Mouse (Mus musculus) hindbrain, embryonic 15.5 days (tissue): ENCODE data around the gene Frmd4b. TPM values are rescaled to one million over a fixed set of nuclear protein-coding genes. Genes with fewer than 3 reads are reported as not detected.
"Not testable (repeated sequence)": the region's sequence is repeated elsewhere in the genome, so short reads cannot be mapped to it uniquely, and the experiment has no call there.

Experiments used
- ATAC-seq: fragments of 200-750 bp; cut with Nextera tagmentation; 2 replicates; pipeline ENCODE4 v1.8.0; 2017; ENCODE audit warnings: low read depth, moderate number of reproducible peaks, moderate TSS enrichment; ENCODE audit not compliant: low FRiP score
- H3K27ac ChIP-seq: fragments of 300-500 bp; sonication (generic); replicated peaks from 2 replicates; pipeline ENCODE4 v1.5.1; 2015; ENCODE audit warnings: mild to moderate bottlenecking, inconsistent platforms
- H3K27me3 ChIP-seq: fragments of 300-500 bp; sonication (generic); 2 replicates; pipeline ENCODE4 v1.6.1; 2015; ENCODE audit warnings: control low read depth, inconsistent platforms
- H3K36me3 ChIP-seq: fragments of 300-500 bp; sonication (generic); 2 replicates; pipeline ENCODE4 v1.6.1; 2015; ENCODE audit warnings: control low read depth, inconsistent platforms
- H3K4me1 ChIP-seq: fragments of 300-500 bp; sonication (generic); replicated peaks from 2 replicates; pipeline ENCODE4 v1.6.1; 2015; ENCODE audit warnings: control low read depth, inconsistent platforms
- H3K4me2 ChIP-seq: fragments of 300-500 bp; sonication (generic); 2 replicates; pipeline ENCODE4 v1.6.1; 2015; ENCODE audit warnings: moderate library complexity, mild to moderate bottlenecking, inconsistent platforms
- H3K4me3 ChIP-seq: fragments of 300-500 bp; sonication (generic); 2 replicates; pipeline ENCODE4 v1.5.1; 2015; ENCODE audit warnings: mild to moderate bottlenecking, inconsistent platforms
- H3K9ac ChIP-seq: fragments of 300-500 bp; sonication (generic); 2 replicates; pipeline ENCODE4 v1.6.1; 2015; ENCODE audit warnings: inconsistent platforms
- H3K9me3 ChIP-seq: fragments of 300-500 bp; sonication (generic); 2 replicates; pipeline ENCODE4 v1.6.1; 2016; ENCODE audit warnings: control low read depth, inconsistent platforms
- WGBS: fragments of 180-500 bp; shearing (Covaris S2); methylation state at CpG from one replicate; pipeline ENCODE4 v1.1.7; 2015; 5-methylcytosine and 5-hydroxymethylcytosine counted together
- polyA plus RNA-seq: library from polyadenylated mRNA; unstranded; fragments of >200 nt; fragmentation: Nextera tagmentation; extraction: Ambion mirVana; gene quantifications from 2 replicates; pipeline ENCODE4 v1.2.1, GENCODE M21; 2015

Gene Frmd4b
- polyA plus RNA-seq, 1 experiment from 2014 or later: 22.7 TPM

- no peaks in the 10 kb centered on the region for H3K36me3 ChIP-seq
- peaks cover 9% of the 10 kb centered on the region for H3K4me1 ChIP-seq
- H3K4me2 ChIP-seq: no peak overlapping the region
- H3K27ac ChIP-seq: no peak overlapping the region
- H3K9me3 ChIP-seq: no peaks in the 10 kb centered on the region
- no peaks in the 10 kb centered on the region for H3K27me3 ChIP-seq
- no peak overlapping the region for H3K9ac ChIP-seq
- no peak for ATAC-seq
- H3K4me3 ChIP-seq: no peak overlapping the region
- 82% methylated on average over 16 of the region's 16 CpGs for WGBS
Observed at GRCm38 (mm10) chr6:97273058-97273710, 344.2 kb downstream of the Frmd4b start.

DNA sequence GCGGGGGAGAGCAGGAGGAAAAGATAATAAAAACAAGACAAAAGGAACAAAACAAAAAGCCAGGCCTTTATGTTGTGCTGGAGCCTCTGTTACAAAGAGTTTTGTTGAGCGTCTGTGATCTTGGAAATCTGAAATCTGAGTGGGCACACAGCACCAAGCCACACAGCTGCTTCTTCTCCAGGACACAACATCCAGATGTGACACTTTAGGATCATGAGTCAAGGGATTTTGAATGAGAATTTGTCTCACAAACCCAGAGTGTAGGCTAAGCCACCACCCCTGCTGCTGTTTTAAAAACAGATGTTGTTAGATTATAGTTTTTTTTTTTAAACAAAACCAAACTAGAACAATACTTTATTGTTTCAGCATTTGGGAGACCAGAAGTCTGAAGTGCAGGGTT is 345.0 kb downstream of the Frmd4b start:
- no peak overlapping the region for H3K4me2 ChIP-seq
- no peak for ATAC-seq
- H3K9ac ChIP-seq: no peak overlapping the region
- H3K4me1 ChIP-seq: 0 out of 2 replicates have a peak, but pooled peaks cover 6% of the 10 kb centered on the region
- H3K4me3 ChIP-seq: no peak overlapping the region
- 60% methylated on average over 2 of the region's 2 CpGs for WGBS
- no peak overlapping the region for H3K27ac ChIP-seq
- H3K9me3 ChIP-seq: no peaks in the 10 kb centered on the region
- H3K27me3 ChIP-seq: no peaks in the 10 kb centered on the region
- H3K36me3 ChIP-seq: no peaks in the 10 kb centered on the region

GRCm38 (mm10) chr6:97269596-97269995 is 347.7 kb downstream of the Frmd4b start:
- WGBS: 79% methylated on average over 11 of the region's 11 CpGs

GRCm38 (mm10) chr6:97267132-97267531 is 350.2 kb downstream of the Frmd4b start:
- Histone ChIP-seq H3K4me1 (no peaks in the 10 kb centered on the region), H3K4me2 (no peak overlapping the region), H3K4me3 (no peak overlapping the region), H3K9ac (no peak overlapping the region), H3K27ac (no peak overlapping the region), H3K9me3 (no peaks in the 10 kb centered on the region), H3K27me3 (no peaks in the 10 kb centered on the region), H3K36me3 (no peaks in the 10 kb centered on the region)
- no peak for ATAC-seq
- WGBS: 94% methylated on average over 2 of the region's 2 CpGs

More at GRCm38 (mm10) chr6:97269596-97269995, 347.7 kb downstream of the Frmd4b start:
- Histone ChIP-seq H3K4me2 (no peak overlapping the region), H3K27ac (no peak overlapping the region), H3K4me3 (no peak overlapping the region), H3K27me3 (no peaks in the 10 kb centered on the region), H3K9ac (no peak overlapping the region), H3K9me3 (no peaks in the 10 kb centered on the region), H3K36me3 (no peaks in the 10 kb centered on the region), H3K4me1 (no peaks in the 10 kb centered on the region)
- no peak for ATAC-seq

DNA sequence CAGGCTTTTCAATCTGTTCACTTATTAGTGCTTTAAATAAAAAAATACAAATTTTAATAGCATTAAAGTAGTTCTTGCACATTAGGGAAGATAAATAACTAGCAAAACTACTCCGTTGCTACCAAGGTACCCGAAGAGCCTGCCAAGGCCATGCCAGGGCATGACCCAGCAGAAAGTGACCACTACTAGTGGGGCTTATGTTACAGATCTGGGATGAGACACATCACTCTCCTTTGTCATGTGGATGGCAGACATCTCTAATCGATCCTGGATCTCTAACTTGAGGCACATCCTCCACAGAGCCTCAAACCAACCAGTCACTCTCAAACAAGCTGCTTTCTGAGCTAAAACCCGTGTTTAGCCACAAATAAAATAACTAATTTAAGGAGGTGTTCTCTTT is 350.7 kb downstream of the Frmd4b start:
- Histone ChIP-seq H3K27me3 (no peaks in the 10 kb centered on the region), H3K4me1 (no peaks in the 10 kb centered on the region), H3K36me3 (no peaks in the 10 kb centered on the region), H3K9ac (no peak overlapping the region), H3K4me3 (no peak overlapping the region), H3K9me3 (no peaks in the 10 kb centered on the region), H3K27ac (no peak overlapping the region), H3K4me2 (no peak overlapping the region)
- 81% methylated on average over 4 of the region's 4 CpGs for WGBS
- no peak for ATAC-seq

GRCm38 (mm10) chr6:97265705-97266104 is 351.6 kb downstream of the Frmd4b start:
- WGBS: 74% methylated on average over 3 of the region's 3 CpGs
- Histone ChIP-seq H3K4me1 (no peaks in the 10 kb centered on the region), H3K9me3 (no peaks in the 10 kb centered on the region)

GRCm38 (mm10) chr6:97265240-97265639 is 352.1 kb downstream of the Frmd4b start:
- Histone ChIP-seq H3K36me3 (no peaks in the 10 kb centered on the region), H3K27ac (no peak overlapping the region), H3K4me3 (no peak overlapping the region), H3K27me3 (no peaks in the 10 kb centered on the region), H3K9me3 (no peaks in the 10 kb centered on the region), H3K9ac (no peak overlapping the region), H3K4me1 (no peaks in the 10 kb centered on the region), H3K4me2 (no peak overlapping the region)
- ATAC-seq: no peak
- WGBS: 88% methylated on average over 8 of the region's 8 CpGs

More at GRCm38 (mm10) chr6:97265705-97266104, 351.6 kb downstream of the Frmd4b start:
- no peak overlapping the region for H3K9ac ChIP-seq
- no peak for ATAC-seq
- H3K27ac ChIP-seq: no peak overlapping the region
- no peaks in the 10 kb centered on the region for H3K27me3 ChIP-seq
- no peak overlapping the region for H3K4me2 ChIP-seq
- H3K36me3 ChIP-seq: no peaks in the 10 kb centered on the region
- H3K4me3 ChIP-seq: no peak overlapping the region

DNA sequence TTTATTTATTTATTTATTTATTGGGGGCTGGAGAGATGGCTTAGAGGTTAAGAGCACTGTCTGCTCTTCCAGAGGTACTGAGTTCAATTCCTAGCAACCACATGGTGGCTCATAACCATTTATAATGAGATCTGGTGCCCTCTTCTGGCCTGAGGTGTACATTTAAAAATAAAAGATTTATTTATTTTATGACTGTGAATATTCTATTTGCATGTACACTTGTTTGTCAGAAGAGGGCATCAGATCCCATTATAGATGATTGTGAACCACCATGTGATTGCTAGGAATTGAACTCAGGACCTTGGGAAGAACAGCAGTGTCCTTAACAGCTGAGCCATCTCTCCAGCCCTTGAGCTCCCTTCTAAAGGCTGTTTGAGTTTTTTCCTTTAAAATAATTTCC is 353.6 kb downstream of the Frmd4b start:
- ATAC-seq, H3K4me3 ChIP-seq, H3K9me3 ChIP-seq, H3K27ac ChIP-seq, H3K4me2 ChIP-seq, H3K9ac ChIP-seq, H3K4me1 ChIP-seq, H3K27me3 ChIP-seq, H3K36me3 ChIP-seq: not testable (repeated sequence)

DNA sequence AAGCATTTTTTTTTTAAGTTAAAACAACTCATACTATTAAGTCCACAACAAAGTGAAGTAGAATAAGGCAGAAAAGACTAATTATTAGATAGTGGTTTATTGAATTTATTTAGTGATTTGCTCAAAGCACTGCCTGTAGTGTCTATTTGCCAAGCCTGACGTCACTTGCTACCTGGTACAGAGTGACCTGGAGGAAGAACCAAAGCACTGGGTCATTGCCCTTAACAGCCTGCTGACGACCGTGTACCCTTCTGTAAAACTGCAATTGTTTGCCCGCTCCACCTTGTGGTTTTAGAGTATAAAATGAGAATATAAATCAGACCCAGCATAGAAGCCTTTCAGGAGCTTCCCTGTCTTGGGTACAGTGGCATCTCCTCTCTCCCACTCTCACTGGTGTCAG is 355.1 kb downstream of the Frmd4b start:
- Histone ChIP-seq H3K4me1 (no peaks in the 10 kb centered on the region), H3K4me3 (no peak overlapping the region), H3K27me3 (no peaks in the 10 kb centered on the region), H3K4me2 (no peak overlapping the region), H3K9ac (no peak overlapping the region), H3K36me3 (no peaks in the 10 kb centered on the region), H3K9me3 (no peaks in the 10 kb centered on the region), H3K27ac (no peak overlapping the region)
- 77% methylated on average over 4 of the region's 4 CpGs for WGBS
- ATAC-seq: no peak

- not testable (repeated sequence) for H3K4me3 ChIP-seq, H3K4me1 ChIP-seq, H3K36me3 ChIP-seq, H3K4me2 ChIP-seq, H3K9me3 ChIP-seq, H3K9ac ChIP-seq, H3K27ac ChIP-seq, ATAC-seq, H3K27me3 ChIP-seq
- 83% methylated on average over 2 of the region's 2 CpGs for WGBS
Observed at GRCm38 (mm10) chr6:97259926-97260325, 357.4 kb downstream of the Frmd4b start.

GRCm38 (mm10) chr6:97258489-97258888 is 358.9 kb downstream of the Frmd4b start:
- H3K4me2 ChIP-seq: no peak overlapping the region
- H3K4me3 ChIP-seq: no peak overlapping the region
- H3K36me3 ChIP-seq: no peaks in the 10 kb centered on the region
- H3K4me1 ChIP-seq: no peaks in the 10 kb centered on the region
- no peaks in the 10 kb centered on the region for H3K9me3 ChIP-seq
- ATAC-seq: no peak
- H3K27ac ChIP-seq: no peak overlapping the region
- 89% methylated on average over 1 of the region's 1 CpGs for WGBS
- H3K9ac ChIP-seq: no peak overlapping the region
- H3K27me3 ChIP-seq: no peaks in the 10 kb centered on the region

DNA sequence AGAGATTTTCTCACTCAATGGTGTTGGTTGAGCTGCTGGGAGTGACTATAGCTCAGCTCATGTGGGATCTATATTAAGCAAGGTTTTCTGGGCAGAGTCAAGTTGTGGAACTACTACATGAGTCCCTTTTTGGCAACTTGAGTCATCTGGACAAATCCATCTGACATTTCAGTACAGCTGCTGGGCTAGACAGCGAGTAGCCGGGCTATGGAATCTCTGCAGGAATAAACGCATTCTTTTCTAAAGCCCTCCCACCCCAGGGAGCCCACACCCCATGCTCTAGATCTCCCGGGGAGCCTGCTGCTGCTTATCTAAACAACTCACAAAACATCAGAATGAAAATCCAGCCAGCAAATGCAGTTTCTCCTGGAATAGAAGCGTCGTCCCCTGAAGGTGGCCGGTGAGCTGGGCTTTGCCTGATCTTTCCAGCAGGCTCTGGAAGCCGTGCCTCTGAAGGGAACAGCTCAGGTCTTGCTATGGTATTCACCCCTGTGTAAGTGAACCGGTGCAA is 364.6 kb downstream of the Frmd4b start, which contains the start of gene Lmod3:
Gene Lmod3 (minus strand): TSS at position 49 of the 511 bp plus-strand sequence.
- Histone ChIP-seq H3K9ac (no peak within 1 kb of the TSS), H3K4me1 (no peaks in the 10 kb centered on the region), H3K4me2 (no peak within 1 kb of the TSS), H3K36me3 (no peaks in the 10 kb centered on the region), H3K9me3 (no peaks in the 10 kb centered on the region), H3K4me3 (no peak within 1 kb of the TSS), H3K27ac (no peak within 1 kb of the TSS), H3K27me3 (no peaks in the 10 kb centered on the region)
- no peak for ATAC-seq
- WGBS: 36% methylated on average over 9 of the region's 9 CpGs

DNA sequence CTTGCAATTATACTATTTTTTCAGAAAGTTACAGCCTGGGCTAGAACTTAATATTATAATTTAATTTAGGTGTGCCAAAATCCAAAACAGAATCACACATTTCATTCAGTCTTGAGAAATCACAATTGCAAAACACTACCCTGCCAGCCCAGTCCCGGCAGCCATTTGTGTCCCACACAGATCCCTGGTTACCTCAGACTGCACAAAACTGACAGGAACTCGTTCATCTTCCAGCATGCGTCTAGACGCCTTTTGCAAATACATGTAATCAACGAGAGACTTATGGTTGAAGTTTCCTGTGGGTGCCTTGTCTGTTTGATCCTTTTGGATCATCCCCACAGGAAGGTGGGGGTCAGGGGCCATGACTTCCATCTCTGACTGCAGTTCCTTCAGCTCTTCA is 365.3 kb downstream of the Frmd4b start:
- WGBS: 65% methylated on average over 5 of the region's 5 CpGs
- no peak for ATAC-seq
- no peaks in the 10 kb centered on the region for H3K36me3 ChIP-seq

More for the DNA sequence above, 365.3 kb downstream of the Frmd4b start:
- Histone ChIP-seq H3K4me3 (no peak overlapping the region), H3K9me3 (no peaks in the 10 kb centered on the region), H3K27ac (no peak overlapping the region), H3K27me3 (no peaks in the 10 kb centered on the region), H3K4me1 (no peaks in the 10 kb centered on the region), H3K9ac (no peak overlapping the region), H3K4me2 (no peak overlapping the region)
